Mouse (Mus musculus) right cerebral cortex, postnatal 25 days (tissue): ENCODE results near the gene Prl8a9.

Experiments used
- DNase-seq: peaks from one replicate; pipeline ENCODE4 v3.0.0; 2022

Prl8a9 gene

GRCm38 (mm10) chr13:27564506-27564905, at the start of gene Prl8a9:
Gene Prl8a9 (minus strand): TSS chr13:27564606.
- DNase-seq: no peak

GRCm38 (mm10) chr13:27610482-27610881, 46.1 kb upstream of the Prl8a9 start, which contains the start of gene Prl7b1:
Gene Prl7b1 (minus strand): TSS chr13:27610582.
- no peak for DNase-seq

GRCm38 (mm10) chr13:27582071-27582470, 17.7 kb upstream of the Prl8a9 start, which contains the start of gene Prl8a1:
Gene Prl8a1 (minus strand): TSS chr13:27582171.
- no peak for DNase-seq

DNA sequence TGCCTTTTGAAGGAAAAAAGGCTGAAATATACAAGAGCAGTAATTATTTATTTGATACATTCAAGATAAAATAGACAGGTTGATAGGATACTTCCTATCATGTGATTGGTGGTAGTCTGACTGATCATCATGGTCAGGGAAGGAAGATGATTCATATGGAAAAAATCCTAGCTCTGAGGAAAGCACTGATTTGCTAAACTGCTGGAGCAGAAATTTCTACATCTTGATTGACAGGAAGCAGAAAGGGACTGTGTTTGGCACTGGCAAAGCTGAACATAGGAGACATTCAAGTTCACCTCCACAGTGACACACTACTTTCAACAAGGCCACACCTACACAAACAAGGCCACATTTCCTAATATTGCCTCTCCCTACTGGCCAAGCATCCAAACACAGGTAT, 11.1 kb downstream of the Prl8a9 start:
- no peak for DNase-seq

GRCm38 (mm10) chr13:27523156-27523555, 41.2 kb downstream of the Prl8a9 start:
- no peak for DNase-seq

DNA sequence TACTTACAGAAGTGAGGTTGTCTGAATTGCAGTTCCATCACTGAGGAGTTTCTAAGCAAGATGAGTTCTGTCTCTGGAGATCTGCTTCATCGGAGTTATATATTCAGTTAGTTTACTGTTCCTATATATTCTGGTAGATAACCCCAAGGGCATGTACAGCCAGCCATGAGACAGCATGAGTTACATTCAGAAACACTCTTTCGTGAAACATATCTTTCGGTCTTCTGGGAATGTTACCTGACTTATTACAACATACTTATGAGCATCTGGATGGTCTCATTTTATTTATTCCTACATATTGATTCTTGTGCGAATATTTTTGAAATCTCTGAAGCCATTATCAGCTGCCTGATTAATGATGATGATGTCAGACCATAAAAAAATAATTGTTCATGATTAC, 51.3 kb downstream of the Prl8a9 start, which contains the start of gene Prl8a8:
Gene Prl8a8, minus strand, starts transcription at position 101 of the 400 bp plus-strand sequence.
- no peak for DNase-seq
